Mouse (Mus musculus) cerebellum, adult 9-10 months (tissue): ENCODE data around the gene Krt8.

Source experiments
- DNase-seq: peaks from one replicate; pipeline ENCODE4 v3.0.0; 2022

Gene Krt8

DNA sequence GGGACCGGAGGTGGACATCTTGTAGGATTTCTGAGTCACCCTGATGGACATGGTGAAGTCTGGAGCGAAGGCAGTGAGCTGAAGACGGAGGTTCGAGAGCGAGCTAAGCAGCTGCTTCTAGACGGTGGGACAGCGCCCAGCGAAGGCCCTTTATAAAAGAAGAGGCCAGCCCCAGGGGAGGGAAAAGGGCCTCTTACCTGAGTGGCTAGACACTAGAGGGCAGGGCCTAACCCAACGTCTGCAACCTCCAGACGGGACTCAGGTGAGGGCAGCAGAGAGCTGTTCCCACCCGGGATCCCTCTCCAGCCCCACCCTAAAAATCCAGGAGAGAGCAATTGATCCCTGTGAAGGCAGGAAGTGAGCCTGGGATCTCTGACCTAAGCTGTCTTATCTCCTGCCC, at the start of gene Krt8:
Krt8 (minus strand) TSS at position 294 of the 400 bp plus-strand sequence.
- DNase-seq, result no peak

- DNase-seq, result no peak
Measured at GRCm38 (mm10) chr15:102051920-102052683, 47.8 kb upstream of the Krt8 start.

DNA sequence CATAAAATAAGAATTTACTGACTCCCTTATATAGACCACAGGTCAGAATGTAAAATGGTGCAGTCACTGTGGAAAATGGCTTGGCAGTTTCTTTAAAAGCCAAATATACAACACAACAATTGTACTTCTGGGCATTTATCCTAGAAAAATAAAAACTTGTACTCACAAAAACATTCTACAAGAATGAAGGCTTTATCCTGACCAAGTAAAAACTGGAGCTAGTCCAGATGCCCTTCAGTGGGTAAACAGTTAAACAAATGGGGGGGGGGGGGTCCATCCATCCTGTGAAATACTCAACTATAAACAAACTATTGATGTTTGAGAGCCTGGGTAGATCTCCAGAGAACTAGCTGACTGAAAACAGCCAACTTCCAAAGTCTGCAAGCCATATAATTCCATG, 45.6 kb upstream of the Krt8 start:
- DNase-seq, result no peak

GRCm38 (mm10) chr15:102048006-102048405, 43.7 kb upstream of the Krt8 start:
- no peak for DNase-seq

GRCm38 (mm10) chr15:102045691-102046090, 41.4 kb upstream of the Krt8 start:
- DNase-seq, result no peak

DNA sequence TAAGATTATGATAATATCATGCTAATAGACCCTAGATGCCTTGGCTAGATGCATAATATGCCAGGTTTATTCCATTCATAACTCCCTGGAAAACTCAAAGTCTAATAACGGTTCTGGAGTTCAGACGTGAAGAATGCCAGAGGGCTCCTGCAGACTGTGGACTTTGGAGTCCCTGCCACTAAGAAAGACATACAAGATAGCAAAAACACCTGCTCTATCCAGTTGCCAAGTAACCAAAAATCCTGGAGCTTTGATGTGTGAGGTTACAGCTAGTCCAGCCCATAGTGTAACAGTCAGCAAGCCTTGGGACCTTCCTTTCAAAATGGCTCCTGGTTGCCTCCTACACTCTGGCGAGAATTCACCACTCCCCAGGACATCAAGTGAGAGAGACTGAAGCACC, 40.5 kb upstream of the Krt8 start:
- DNase-seq, result no peak

DNA sequence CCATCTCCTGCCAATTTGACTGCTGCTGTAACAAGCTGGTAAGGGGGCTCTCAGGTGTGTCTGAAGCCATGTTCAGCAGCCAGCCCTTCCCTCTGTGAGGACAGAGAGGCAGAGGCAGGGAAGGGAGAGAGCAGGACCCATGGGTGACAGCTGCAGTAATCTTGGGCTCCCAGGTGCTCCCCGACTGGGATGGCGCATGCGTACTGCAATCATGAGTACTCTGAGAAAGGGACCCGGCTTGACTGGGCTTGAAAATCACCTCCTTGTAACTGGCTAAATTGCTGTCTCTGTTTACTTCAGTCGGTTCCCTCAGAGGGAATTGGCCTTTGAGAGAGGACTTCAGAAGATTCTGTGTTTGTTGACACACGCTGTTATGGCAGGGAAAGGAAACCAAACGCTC, 37.7 kb upstream of the Krt8 start:
- DNase-seq, result no peak

DNA sequence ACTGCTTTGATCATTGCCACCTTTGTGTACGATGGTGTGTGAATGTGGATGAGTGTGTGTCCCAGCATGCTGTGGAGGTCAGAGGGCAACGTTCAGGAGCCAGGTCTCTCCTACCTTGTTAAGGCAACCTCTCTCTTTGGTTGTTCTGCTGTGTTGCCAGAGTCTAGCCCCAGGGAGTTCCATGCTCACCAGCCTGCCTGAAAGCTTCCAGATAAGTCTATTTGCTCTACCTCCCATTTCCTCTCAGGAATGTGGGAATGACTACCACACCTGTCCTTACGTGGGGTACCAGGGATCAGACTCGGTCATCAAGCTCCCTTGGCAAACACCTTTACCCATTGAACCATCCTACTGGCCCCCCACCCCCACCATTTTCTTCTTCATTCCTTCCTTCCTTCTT, 36.0 kb upstream of the Krt8 start:
- DNase-seq, result no peak

GRCm38 (mm10) chr15:102034121-102035053, 30.1 kb upstream of the Krt8 start:
- DNase-seq, result no peak

DNA sequence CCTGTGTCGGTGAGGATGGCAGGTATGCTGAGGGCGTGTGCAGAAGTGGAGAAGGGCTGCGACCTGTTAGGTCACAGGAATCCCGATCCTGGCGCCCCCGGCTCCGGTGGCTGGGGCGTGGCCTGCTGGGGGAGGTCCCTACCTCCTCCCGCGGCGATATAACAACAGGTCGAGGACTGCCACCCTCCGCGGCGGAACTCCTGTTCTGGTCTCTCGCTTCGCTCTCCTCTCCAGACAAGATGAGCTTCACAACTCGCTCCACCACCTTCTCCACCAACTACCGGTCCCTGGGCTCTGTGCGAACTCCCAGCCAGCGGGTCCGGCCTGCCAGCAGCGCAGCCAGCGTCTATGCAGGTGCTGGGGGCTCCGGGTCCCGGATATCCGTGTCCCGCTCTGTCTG, 23.8 kb upstream of the Krt8 start, which contains the start of gene Krt18:
Krt18 (plus strand) TSS at position 141 of the 400 bp plus-strand sequence.
- DNase-seq, result no peak

DNA sequence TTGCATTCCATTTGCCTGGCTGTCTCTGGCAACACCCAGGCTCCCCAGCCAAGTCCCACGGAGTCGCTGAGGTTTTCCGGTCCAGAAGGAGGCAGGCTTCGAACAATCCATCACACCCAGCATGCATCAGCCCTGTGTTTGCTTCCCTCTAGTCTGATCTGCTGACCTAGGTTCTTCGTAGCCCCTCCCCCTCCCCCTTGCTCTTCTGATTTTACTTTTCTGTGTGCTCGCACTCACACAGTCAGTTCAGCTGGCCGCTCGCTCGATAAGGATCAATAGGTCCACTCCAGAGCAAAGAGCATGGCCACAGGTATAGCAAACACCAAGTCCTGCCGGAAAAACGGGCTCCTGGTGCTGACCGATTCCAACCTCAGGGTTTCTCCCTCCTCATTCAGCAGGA, 22.1 kb upstream of the Krt8 start:
- no peak for DNase-seq

- no peak for DNase-seq
Measured at GRCm38 (mm10) chr15:102025136-102025872, 21.0 kb upstream of the Krt8 start.

- no peak for DNase-seq
Measured at GRCm38 (mm10) chr15:102023888-102024287, 19.6 kb upstream of the Krt8 start.

GRCm38 (mm10) chr15:102022481-102022880, 18.2 kb upstream of the Krt8 start:
- DNase-seq, result no peak

DNA sequence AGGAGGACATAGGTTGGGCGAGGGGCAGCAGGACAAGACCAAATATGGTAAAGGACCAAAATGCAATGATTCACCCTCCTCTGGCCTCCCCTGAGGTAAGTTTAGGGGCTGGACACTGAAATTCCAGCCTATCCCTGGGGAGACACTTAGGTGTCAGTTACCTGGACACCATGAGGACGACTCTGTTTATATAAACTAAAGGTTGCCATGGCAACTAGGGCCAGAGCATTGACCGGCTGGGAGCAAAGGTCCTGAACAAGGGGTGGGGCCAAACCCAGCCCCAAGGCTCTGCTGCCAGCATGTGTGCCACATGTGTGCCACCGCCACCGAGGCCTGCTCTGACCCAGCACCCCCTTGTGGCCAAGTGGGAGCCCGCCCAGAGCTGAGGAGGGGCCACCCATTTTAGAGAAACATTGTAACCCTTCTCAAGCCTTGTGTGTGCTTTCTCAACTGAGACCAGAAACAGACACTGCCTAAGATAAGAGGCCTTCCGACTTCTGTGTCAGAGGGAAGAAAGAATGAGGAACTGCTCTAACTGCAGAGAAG, 13.7 kb upstream of the Krt8 start:
- no peak for DNase-seq

GRCm38 (mm10) chr15:102016787-102017186, 12.5 kb upstream of the Krt8 start:
- no peak for DNase-seq

DNA sequence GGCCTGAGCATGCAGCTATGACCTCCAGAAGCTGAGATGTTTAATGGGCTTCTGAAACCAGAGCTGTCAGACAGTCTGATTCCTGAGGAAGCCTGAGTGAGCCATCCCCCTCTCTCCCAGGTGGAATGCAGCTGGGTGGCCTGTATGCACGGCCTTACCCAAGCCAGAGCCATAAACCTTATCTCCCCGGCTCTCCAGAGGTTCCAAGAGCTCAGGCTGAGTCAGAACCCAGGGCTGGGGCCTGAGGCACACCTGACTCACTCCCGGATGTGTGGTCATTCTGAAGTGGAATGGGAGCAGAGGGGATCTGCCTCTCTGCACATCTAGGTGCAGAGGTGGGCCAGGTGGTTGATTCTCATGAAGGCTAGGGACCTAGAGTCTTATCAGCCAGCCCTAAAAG, 11.8 kb upstream of the Krt8 start:
- DNase-seq, result no peak

- DNase-seq, result no peak
Measured at GRCm38 (mm10) chr15:102014848-102015247, 10.6 kb upstream of the Krt8 start.

GRCm38 (mm10) chr15:102013651-102014050, 9.4 kb upstream of the Krt8 start:
- DNase-seq, result no peak

- no peak for DNase-seq
Measured at GRCm38 (mm10) chr15:102012260-102012765, 8.0 kb upstream of the Krt8 start.

DNA sequence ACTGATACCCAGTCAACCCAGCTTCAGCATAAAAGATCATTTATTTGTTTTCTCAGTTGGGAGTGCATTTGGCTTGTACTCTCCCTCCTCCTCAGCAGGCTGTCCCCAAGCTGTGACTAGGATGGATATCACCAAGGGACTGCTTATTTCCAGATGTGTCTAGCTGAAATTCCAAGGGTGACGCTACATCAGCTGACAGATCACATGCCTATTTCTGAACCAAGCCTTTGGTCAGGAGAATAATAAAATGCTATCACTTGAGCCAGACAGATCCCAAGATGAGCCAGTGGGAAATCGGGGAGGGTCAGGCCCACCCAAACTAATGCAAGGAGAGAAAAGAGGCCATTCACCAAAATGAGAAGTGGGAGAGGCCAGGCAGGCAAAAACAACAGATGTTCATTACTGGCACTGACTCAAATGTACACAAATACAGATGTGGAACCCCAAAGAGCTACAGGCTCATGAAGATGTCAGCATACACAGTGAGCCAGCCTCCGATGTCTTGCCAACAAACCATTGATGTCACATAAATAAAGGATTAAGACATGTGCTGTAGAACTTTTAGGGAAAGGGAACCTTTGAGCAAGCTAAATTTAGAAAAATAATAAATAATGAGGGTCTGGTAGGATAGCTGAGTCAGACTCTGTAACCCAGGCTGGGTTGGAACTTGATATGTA, 6.4 kb upstream of the Krt8 start:
- DNase-seq, result no peak
